Mouse (Mus musculus): ENCODE data around the gene Fam129a. TPM values are rescaled to one million over a fixed set of nuclear protein-coding genes. Genes with fewer than 3 reads are reported as not detected.

Gene Fam129a
- polyA plus RNA-seq, 1 experiment from 2014 or later: 0.96 TPM

- Histone ChIP-seq H3K27ac (replicated peaks) (no peak overlapping the region), H3K4me1 (replicated peaks) (0 out of 2 replicates have a peak, but pooled peaks cover 6% of the 10 kb centered on the region), H3K4me3 (no peak overlapping the region), H3K36me3 (no peaks in the 10 kb centered on the region), H3K27me3 (no peaks in the 10 kb centered on the region), H3K4me2 (no peak overlapping the region), H3K9me3 (no peaks in the 10 kb centered on the region), H3K9ac (no peak overlapping the region)
- ATAC-seq (ENCODE audit: low FRiP score, low read depth): no peak
- 92% methylated on average over 7 of the region's 7 CpGs for WGBS
Measured at GRCm38 (mm10) chr1:151616555-151617205, 45.7 kb downstream of the Fam129a start.

GRCm38 (mm10) chr1:151618251-151618650 lies 47.3 kb downstream of the Fam129a start:
- no peak overlapping the region for H3K9ac ChIP-seq
- H3K9me3 ChIP-seq: no peaks in the 10 kb centered on the region
- 85% methylated on average over 3 of the region's 3 CpGs for WGBS
- H3K27ac ChIP-seq (replicated peaks): no peak overlapping the region
- 0 out of 2 replicates have a peak, but pooled peaks cover 6% of the 10 kb centered on the region for H3K4me1 ChIP-seq (replicated peaks)
- no peak for ATAC-seq (ENCODE audit: low FRiP score, low read depth)
- no peak overlapping the region for H3K4me3 ChIP-seq
- H3K4me2 ChIP-seq: no peak overlapping the region
- no peaks in the 10 kb centered on the region for H3K27me3 ChIP-seq
- no peaks in the 10 kb centered on the region for H3K36me3 ChIP-seq

GRCm38 (mm10) chr1:151619281-151619711 lies 48.3 kb downstream of the Fam129a start:
- H3K36me3 ChIP-seq: no peaks in the 10 kb centered on the region
- 52% methylated on average over 8 of the region's 8 CpGs for WGBS
- no peak overlapping the region for H3K4me2 ChIP-seq
- no peaks in the 10 kb centered on the region for H3K27me3 ChIP-seq
- H3K27ac ChIP-seq (replicated peaks): no peak overlapping the region
- H3K9me3 ChIP-seq: no peaks in the 10 kb centered on the region
- no peak overlapping the region for H3K9ac ChIP-seq
- no peak overlapping the region for H3K4me3 ChIP-seq
- 0 out of 2 replicates have a peak, but pooled peaks cover 6% of the 10 kb centered on the region for H3K4me1 ChIP-seq (replicated peaks)
- no peak for ATAC-seq (ENCODE audit: low FRiP score, low read depth)

DNA sequence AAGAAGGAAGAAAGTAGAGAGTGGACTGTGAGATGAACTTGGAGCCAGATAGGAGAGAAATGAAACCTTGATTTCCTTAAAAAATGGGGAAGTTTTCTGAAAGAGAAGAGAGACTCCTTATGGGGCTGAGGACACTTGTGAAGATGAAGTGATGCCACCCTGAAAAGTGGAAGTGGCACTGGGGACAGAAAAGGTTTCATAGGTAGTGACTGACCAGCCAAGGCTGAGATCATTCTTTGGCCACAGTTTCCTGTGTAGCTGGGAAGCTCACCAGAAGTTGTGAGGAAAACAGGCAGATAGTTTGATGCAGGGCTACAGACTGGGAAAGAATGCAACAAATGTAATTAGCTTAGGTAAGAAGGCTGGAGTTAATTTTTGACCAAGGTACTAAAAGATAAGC lies 49.7 kb downstream of the Fam129a start:
- Histone ChIP-seq H3K9ac (no peak overlapping the region), H3K27ac (replicated peaks) (no peak overlapping the region), H3K4me2 (no peak overlapping the region), H3K9me3 (no peaks in the 10 kb centered on the region), H3K36me3 (no peaks in the 10 kb centered on the region), H3K4me1 (replicated peaks) (0 out of 2 replicates have a peak, but pooled peaks cover 6% of the 10 kb centered on the region), H3K27me3 (no peaks in the 10 kb centered on the region), H3K4me3 (no peak overlapping the region)
- no peak for ATAC-seq (ENCODE audit: low FRiP score, low read depth)

- H3K4me2 ChIP-seq: no peak overlapping the region
- ATAC-seq (ENCODE audit: low FRiP score, low read depth): no peak
- H3K9ac ChIP-seq: no peak overlapping the region
- H3K4me1 ChIP-seq (replicated peaks): peaks cover 15% of the 10 kb centered on the region; the same call in 1 of the 2 replicates
- H3K9me3 ChIP-seq: no peaks in the 10 kb centered on the region
- 80% methylated on average over 3 of the region's 3 CpGs for WGBS
- no peaks in the 10 kb centered on the region for H3K36me3 ChIP-seq
- H3K27ac ChIP-seq (replicated peaks): no peak overlapping the region
- no peak overlapping the region for H3K4me3 ChIP-seq
- H3K27me3 ChIP-seq: no peaks in the 10 kb centered on the region
Measured at GRCm38 (mm10) chr1:151624442-151625226, 53.6 kb downstream of the Fam129a start.

DNA sequence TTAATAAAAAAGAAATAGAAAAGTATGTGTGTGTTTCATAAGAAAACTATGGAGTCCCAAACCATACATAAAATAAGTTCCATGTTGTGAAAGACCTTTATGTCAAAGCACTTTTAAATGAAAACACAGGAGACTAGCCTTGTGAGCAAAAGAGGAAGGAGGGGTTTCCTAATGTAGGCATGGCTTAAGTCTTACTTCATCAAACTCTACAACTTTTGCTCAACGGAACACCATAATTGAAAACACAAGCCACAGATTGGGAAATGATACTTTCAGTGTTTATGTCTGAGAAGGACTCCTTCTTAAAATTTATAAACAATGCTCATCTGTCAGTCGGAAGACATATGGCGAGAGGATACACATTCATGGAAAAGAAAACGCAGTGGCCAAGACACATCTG lies 54.3 kb downstream of the Fam129a start:
- ATAC-seq (ENCODE audit: low FRiP score, low read depth): no peak
- no peak overlapping the region for H3K4me2 ChIP-seq
- H3K4me1 ChIP-seq (replicated peaks): peaks cover 17% of the 10 kb centered on the region; the same call in 1 of the 2 replicates
- no peak overlapping the region for H3K9ac ChIP-seq
- 92% methylated on average over 4 of the region's 4 CpGs for WGBS
- H3K36me3 ChIP-seq: no peaks in the 10 kb centered on the region
- no peaks in the 10 kb centered on the region for H3K9me3 ChIP-seq
- H3K4me3 ChIP-seq: no peak overlapping the region
- H3K27ac ChIP-seq (replicated peaks): no peak overlapping the region
- H3K27me3 ChIP-seq: no peaks in the 10 kb centered on the region

DNA sequence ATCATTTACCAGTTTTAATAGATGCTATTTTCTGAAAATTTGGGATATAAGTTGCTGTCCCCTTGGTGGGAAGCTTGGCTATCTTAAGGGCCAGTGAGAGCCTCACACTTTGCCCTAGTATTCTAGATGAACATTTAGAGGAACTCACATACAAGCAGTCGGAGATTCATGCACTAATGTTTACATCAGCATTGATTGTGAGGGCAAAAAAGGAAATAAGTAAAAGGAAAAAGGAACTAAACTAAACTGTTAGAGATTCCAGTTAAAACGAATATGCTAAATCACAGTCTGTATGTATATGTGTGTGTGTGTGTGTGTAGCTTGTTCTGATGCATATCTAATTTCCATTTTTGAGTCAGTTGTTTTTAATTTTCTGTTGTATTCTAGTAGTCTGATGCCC lies 54.7 kb downstream of the Fam129a start:
- Histone ChIP-seq H3K4me3 (no peak overlapping the region), H3K9ac (no peak overlapping the region), H3K9me3 (no peaks in the 10 kb centered on the region), H3K4me1 (replicated peaks) (peaks cover 17% of the 10 kb centered on the region; the same call in 1 of the 2 replicates), H3K27ac (replicated peaks) (no peak overlapping the region), H3K27me3 (no peaks in the 10 kb centered on the region), H3K36me3 (no peaks in the 10 kb centered on the region), H3K4me2 (no peak overlapping the region)
- WGBS: 91% methylated on average over 2 of the region's 2 CpGs
- ATAC-seq (ENCODE audit: low FRiP score, low read depth): no peak

DNA sequence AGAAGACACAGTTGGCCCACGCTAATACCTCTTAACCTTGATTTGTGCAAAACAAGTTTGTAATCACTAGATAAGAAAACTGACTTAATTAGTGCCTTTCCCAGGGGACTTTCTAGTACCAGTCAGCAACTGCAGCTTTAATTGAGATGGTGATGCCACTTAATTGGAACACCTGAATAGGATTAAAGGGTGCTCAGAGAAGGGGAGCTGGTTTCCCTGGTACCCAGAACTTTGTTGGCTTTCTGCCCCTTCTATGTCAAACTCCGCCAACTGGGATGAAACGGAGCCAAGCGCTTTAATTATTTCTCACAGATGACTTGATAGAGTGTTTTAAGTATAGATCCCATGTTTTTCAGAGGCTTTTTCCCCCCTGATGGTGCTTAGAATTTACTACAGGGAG lies 55.6 kb downstream of the Fam129a start:
- WGBS: 59% methylated on average over 4 of the region's 4 CpGs
- H3K4me1 ChIP-seq (replicated peaks): peaks cover 20% of the 10 kb centered on the region; the same call in 1 of the 2 replicates
- no peak overlapping the region for H3K27ac ChIP-seq (replicated peaks)
- no peaks in the 10 kb centered on the region for H3K36me3 ChIP-seq
- no peak overlapping the region for H3K9ac ChIP-seq
- H3K9me3 ChIP-seq: no peaks in the 10 kb centered on the region
- no peak; the same call in 1 of the 2 replicates for ATAC-seq (ENCODE audit: low FRiP score, low read depth)
- no peak overlapping the region for H3K4me3 ChIP-seq
- no peaks in the 10 kb centered on the region for H3K27me3 ChIP-seq
- H3K4me2 ChIP-seq: no peak overlapping the region

DNA sequence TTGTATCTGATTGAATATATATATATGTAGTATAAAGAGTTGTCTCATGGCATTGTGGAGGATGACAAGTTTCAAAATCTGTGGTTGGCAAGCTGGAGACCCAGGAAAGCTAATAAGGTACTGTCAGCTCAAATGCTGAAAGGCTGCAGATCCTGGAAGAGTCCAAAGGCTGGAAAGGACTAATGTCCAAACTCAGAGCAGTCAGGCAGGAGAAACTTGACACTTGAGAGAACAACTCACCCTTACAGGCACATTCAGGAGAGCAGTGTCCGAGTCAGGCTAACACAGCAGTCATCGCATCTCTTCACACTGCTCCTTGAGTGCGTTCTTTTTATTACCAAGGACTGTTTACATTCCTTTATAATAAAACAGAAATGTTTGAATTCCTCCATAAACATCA lies 56.2 kb downstream of the Fam129a start:
- Histone ChIP-seq H3K4me1 (replicated peaks) (peaks cover 22% of the 10 kb centered on the region; the same call in 1 of the 2 replicates), H3K36me3 (no peaks in the 10 kb centered on the region), H3K4me2 (no peak overlapping the region), H3K27ac (replicated peaks) (no peak overlapping the region), H3K9ac (no peak overlapping the region), H3K4me3 (no peak overlapping the region), H3K27me3 (no peaks in the 10 kb centered on the region), H3K9me3 (no peaks in the 10 kb centered on the region)
- ATAC-seq (ENCODE audit: low FRiP score, low read depth): no peak
- 71% methylated on average over 3 of the region's 3 CpGs for WGBS

DNA sequence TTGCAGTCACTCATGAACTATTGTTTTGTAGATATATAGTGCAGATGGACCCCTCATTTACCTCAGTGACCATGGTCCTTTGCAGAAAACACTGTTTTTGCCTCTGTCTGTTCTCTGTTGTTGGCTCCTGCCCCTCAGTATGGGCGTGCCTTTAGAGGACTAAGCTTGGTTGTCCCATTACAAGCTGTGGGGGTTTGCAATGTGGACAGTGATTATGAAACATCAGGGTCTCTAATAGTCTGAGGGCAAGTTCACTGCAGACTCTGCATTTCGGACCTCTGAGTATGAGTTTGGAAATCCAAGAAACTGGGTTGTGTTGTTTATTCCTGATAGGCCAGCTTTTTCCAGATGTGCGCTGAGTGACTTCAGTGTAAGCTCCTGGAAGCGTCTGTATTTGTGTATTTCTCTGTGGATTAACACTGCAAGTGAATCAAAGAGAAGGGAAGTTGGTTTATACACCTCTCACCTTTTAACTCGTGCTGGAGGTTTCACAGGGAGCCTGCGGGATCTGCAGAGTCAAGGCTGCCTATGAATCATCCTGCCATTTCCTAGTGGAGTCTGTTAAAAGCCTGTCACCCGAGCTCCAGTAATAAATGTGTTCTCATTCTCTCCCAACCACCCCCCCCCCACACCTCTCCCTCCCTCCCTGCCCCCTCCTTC lies 58.7 kb downstream of the Fam129a start:
- H3K27me3 ChIP-seq: no peaks in the 10 kb centered on the region
- H3K4me1 ChIP-seq (replicated peaks): peaks cover 22% of the 10 kb centered on the region; the same call in 1 of the 2 replicates
- no peak overlapping the region for H3K9ac ChIP-seq
- WGBS: 44% methylated on average over 7 of the region's 7 CpGs
- H3K27ac ChIP-seq (replicated peaks): 0 out of 2 replicates have a peak overlapping the region, but pooled peaks have one; percentile 30
- no peak overlapping the region for H3K4me2 ChIP-seq
- no peaks in the 10 kb centered on the region for H3K9me3 ChIP-seq
- no peaks in the 10 kb centered on the region for H3K36me3 ChIP-seq
- no peak overlapping the region for H3K4me3 ChIP-seq
- peak; percentile 72 for ATAC-seq (ENCODE audit: low FRiP score, low read depth)

- Histone ChIP-seq H3K9ac (no peak overlapping the region), H3K9me3 (no peaks in the 10 kb centered on the region), H3K4me2 (no peak overlapping the region), H3K4me1 (replicated peaks) (peaks cover 22% of the 10 kb centered on the region; the same call in 1 of the 2 replicates), H3K27ac (replicated peaks) (no peak overlapping the region), H3K27me3 (no peaks in the 10 kb centered on the region), H3K4me3 (no peak overlapping the region), H3K36me3 (no peaks in the 10 kb centered on the region)
- WGBS: 59% methylated on average over 2 of the region's 2 CpGs
- ATAC-seq (ENCODE audit: low FRiP score, low read depth): 0 out of 2 replicates have a peak, but pooled peaks have one; percentile 20
Measured at GRCm38 (mm10) chr1:151630251-151630628, 59.3 kb downstream of the Fam129a start.

- Histone ChIP-seq H3K27me3 (no peaks in the 10 kb centered on the region), H3K36me3 (no peaks in the 10 kb centered on the region), H3K27ac (replicated peaks) (no peak overlapping the region), H3K4me3 (no peak overlapping the region), H3K9ac (no peak overlapping the region), H3K4me1 (replicated peaks) (peaks cover 22% of the 10 kb centered on the region; the same call in 1 of the 2 replicates), H3K9me3 (no peaks in the 10 kb centered on the region), H3K4me2 (no peak overlapping the region)
- WGBS: 27% methylated on average over 2 of the region's 2 CpGs
- no peak for ATAC-seq (ENCODE audit: low FRiP score, low read depth)
Measured at GRCm38 (mm10) chr1:151631061-151631460, 60.1 kb downstream of the Fam129a start.
